Mouse (Mus musculus): ENCODE measurements around the gene Mok.

DNA sequence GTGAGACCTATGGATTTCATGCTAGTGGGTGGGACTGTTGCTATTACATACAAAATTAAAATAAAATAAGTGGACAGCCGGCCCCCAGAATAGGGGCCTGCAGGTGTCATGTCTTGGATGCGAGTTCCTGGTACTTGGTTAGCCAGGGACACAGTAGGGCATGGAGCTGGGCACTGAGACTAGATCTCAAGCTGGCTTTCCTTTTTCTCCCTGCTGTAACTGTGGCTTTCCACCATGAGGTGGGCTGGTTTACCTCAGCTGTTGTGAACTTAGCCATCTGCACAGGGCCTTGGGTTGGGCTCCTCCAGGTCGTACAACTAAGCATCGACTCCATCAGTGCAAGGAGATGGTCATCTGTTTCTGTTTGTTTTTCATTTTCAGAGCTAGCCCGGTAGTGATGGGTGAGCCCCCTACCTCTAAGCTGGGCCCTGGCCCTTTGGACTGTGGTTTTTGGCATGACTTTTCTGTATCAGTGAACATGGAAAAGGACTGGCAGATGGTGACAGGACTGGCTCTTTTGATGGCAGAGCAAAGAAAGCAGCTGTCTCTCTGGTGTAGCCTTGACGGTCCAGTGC is 5.5 kb upstream of the Mok start:
- TF ChIP-seq CTCF (conservative IDR thresholded peaks at IDR 0.05; ENCODE audit: low read length) (no peak), NANOG (IDR thresholded peaks at IDR 0.05; ENCODE audit: borderline replicate concordance, low read length) (no peak), POU5F1 (IDR thresholded peaks at IDR 0.05; ENCODE audit: borderline replicate concordance, low read length) (no peak)
